ENCODE assay signal across 9 mouse cellular contexts in genomic region chr13:75752216-75752938, GRCm38 (mm10). TPM values are rescaled to one million over a fixed set of nuclear protein-coding genes. Genes with fewer than 3 reads are reported as not detected.
DNase-seq lines count a peak whose midpoint lies in the region; ATAC-seq and TF ChIP-seq lines count a peak whose summit lies in the region.
"Had no signal": no experiment of that assay in that cellular context is flagged by ENCODE, and none has a peak within 500 bp of the region (broad histone marks: within the 10 kb centered on the region; RNA-seq: fewer than 3 reads in every experiment).

No protein-coding gene starts in this region.

- H3K9me3 ChIP-seq in intestine, embryonic 15.5 days = no peaks in the 10 kb centered on the region
- no peaks in the 10 kb centered on the region for H3K9me3 ChIP-seq in intestine, postnatal 0 days (ENCODE audit: control insufficient read depth)
- H3K9me3 ChIP-seq in limb, embryonic 13.5 days = no peaks in the 10 kb centered on the region
- H3K9me3 ChIP-seq: G1E had no signal

- WGBS in intestine, embryonic 15.5 days = 92% methylated on average over 5 of the region's 5 CpGs
- WGBS in intestine, postnatal 0 days = 80% methylated on average over 5 of the region's 5 CpGs
- 78% methylated on average over 5 of the region's 5 CpGs for WGBS in limb, embryonic 13.5 days

- ATAC-seq in intestine, embryonic 15.5 days = peak; percentile 49; the same call in 1 of the 2 replicates
- no peak for ATAC-seq in intestine, postnatal 0 days
- ATAC-seq in limb, embryonic 13.5 days (ENCODE audit: low FRiP score, low read depth) = peak; percentile 74; the same call in 1 of the 2 replicates

- TF ChIP-seq POLR2A in embryonic fibroblast, embryonic 13.5 days (IDR thresholded peaks at IDR 0.05; ENCODE audit: low read depth, low read length) = no peak

- TF ChIP-seq CTCF in intestine, postnatal 0 days (IDR thresholded peaks at IDR 0.05; ENCODE audit: low read depth) = no peak
- no peak for TF ChIP-seq CTCF in embryonic fibroblast, embryonic 13.5 days (IDR thresholded peaks at IDR 0.05; ENCODE audit: borderline replicate concordance, insufficient read depth, low read length)

- no peaks in the 10 kb centered on the region for H3K27me3 ChIP-seq in intestine, embryonic 15.5 days (replicated peaks)
- H3K27me3 ChIP-seq in intestine, postnatal 0 days (replicated peaks; ENCODE audit: control insufficient read depth, insufficient read depth, low read length) = no peaks in the 10 kb centered on the region
- H3K27me3 ChIP-seq in limb, embryonic 13.5 days = no peaks in the 10 kb centered on the region

- peak; percentile 86 to 88 for DNase-seq in adrenal gland, adult 18-20 months (ENCODE audit: low spot score in 2 of 2)
- peak; percentile 80 to 89 for DNase-seq in heart, postnatal 36 days
- DNase-seq in spleen, postnatal 14 days (ENCODE audit: low spot score in 2 of 2) = peak; percentile 37 to 38
- no peak for DNase-seq in thymus, postnatal 10 days (ENCODE audit: low spot score in 2 of 2)

- H3K4me3 ChIP-seq in intestine, embryonic 15.5 days (replicated peaks) = no peak overlapping the region
- H3K4me3 ChIP-seq in intestine, postnatal 0 days (ENCODE audit: low read depth, low read length) = no peak overlapping the region
- H3K4me3 ChIP-seq in embryonic fibroblast, embryonic 13.5 days (ENCODE audit: insufficient read depth, low read length) = no peak overlapping the region
- H3K4me3 ChIP-seq in limb, embryonic 13.5 days = no peak overlapping the region

- no peaks in the 10 kb centered on the region for H3K4me1 ChIP-seq in intestine, embryonic 15.5 days (replicated peaks)
- no peaks in the 10 kb centered on the region for H3K4me1 ChIP-seq in intestine, postnatal 0 days (replicated peaks; ENCODE audit: control insufficient read depth, insufficient read depth, low read length)
- H3K4me1 ChIP-seq in embryonic fibroblast, embryonic 13.5 days (ENCODE audit: control insufficient read depth, insufficient read depth, low read length) = peaks cover 15% of the 10 kb centered on the region
- peaks cover 4% of the 10 kb centered on the region for H3K4me1 ChIP-seq in limb, embryonic 13.5 days

- H3K36me3 ChIP-seq in intestine, embryonic 15.5 days = no peaks in the 10 kb centered on the region
- no peaks in the 10 kb centered on the region for H3K36me3 ChIP-seq in intestine, postnatal 0 days (ENCODE audit: control insufficient read depth, insufficient read depth)
- no peaks in the 10 kb centered on the region for H3K36me3 ChIP-seq in limb, embryonic 13.5 days

- no peak overlapping the region for H3K9ac ChIP-seq in intestine, embryonic 15.5 days
- no peak overlapping the region for H3K9ac ChIP-seq in intestine, postnatal 0 days (ENCODE audit: low read depth, low read length)
- H3K9ac ChIP-seq in limb, embryonic 13.5 days = no peak overlapping the region

- no peak overlapping the region for H3K4me2 ChIP-seq in intestine, embryonic 15.5 days (replicated peaks)
- no peak overlapping the region for H3K4me2 ChIP-seq in intestine, postnatal 0 days (replicated peaks; ENCODE audit: low read depth)
- H3K4me2 ChIP-seq in limb, embryonic 13.5 days (replicated peaks) = no peak overlapping the region

- intact Hi-C loops in heart, postnatal 36 days (cut with DNase I) = loop anchor here (5.0 kb wide), 1 partner anchor 45 kb away; the partner anchor contains the start of gene Ell2

- no peak overlapping the region for H3K27ac ChIP-seq in intestine, embryonic 15.5 days
- H3K27ac ChIP-seq in intestine, postnatal 0 days (ENCODE audit: low read depth, low read length) = no peak overlapping the region
- peak overlapping the region; percentile 67 for H3K27ac ChIP-seq in embryonic fibroblast, embryonic 13.5 days (ENCODE audit: insufficient read depth, low read length)
- no peak overlapping the region for H3K27ac ChIP-seq in limb, embryonic 13.5 days

RNA-seq across cellular contexts. Expression of gene Ell2, which starts 45.8 kb away (rescaled TPM):
- polyA plus RNA-seq in intestine, embryonic 15.5 days (2015; fragmentation: Nextera tagmentation; extraction: Ambion mirVana) = 5.7 and 6.3 TPM in 2 replicates
- 3.8 and 4.1 TPM in 2 replicates for polyA plus RNA-seq in intestine, postnatal 0 days (2015; fragmentation: Nextera tagmentation; extraction: Ambion mirVana)
- total RNA-seq in adrenal gland, adult 18-20 months (2021) = 100 to 1,000 TPM; 123 to 143 TPM
- polyA plus RNA-seq in embryonic fibroblast, embryonic 13.5 days (2011; ENCODE audit: insufficient read length, low read depth, missing spikeins) = 67.4 and 80.7 TPM in 2 replicates
- 10 to 100 TPM; 17.0 to 23.2 TPM for total RNA-seq in heart, postnatal 36 days (2021)
- 5.9 and 6.7 TPM in 2 replicates for polyA plus RNA-seq in limb, embryonic 13.5 days (2015; fragmentation: Nextera tagmentation; extraction: Ambion mirVana)

Comparison
In these comparisons a context has a peak if more than half of its experiments do, and no peak if none do; other contexts are left out.
1. DNase-seq: peak in adrenal gland, adult 18-20 months (2 of 2), heart, postnatal 36 days (2 of 2) and spleen, postnatal 14 days (2 of 2); none in thymus, postnatal 10 days (0 of 2).